Mouse (Mus musculus): ENCODE results near the gene Ttll5. TPM values are rescaled to one million over a fixed set of nuclear protein-coding genes. Genes with fewer than 3 reads are reported as not detected.

Gene Ttll5
- total and polyA plus RNA-seq, 3 experiments, result 12.5 to 27.4 (median 26.1) TPM

GRCm38 (mm10) chr12:86014174-86014573, 189.7 kb downstream of the Ttll5 start:
- no peak for DNase-seq

GRCm38 (mm10) chr12:86014621-86015020, 190.2 kb downstream of the Ttll5 start:
- no peak for DNase-seq

GRCm38 (mm10) chr12:86015114-86015513, 190.7 kb downstream of the Ttll5 start:
- no peak for DNase-seq

GRCm38 (mm10) chr12:86017360-86017759, 192.9 kb downstream of the Ttll5 start:
- DNase-seq, result no peak

- no peak for DNase-seq
Measured at GRCm38 (mm10) chr12:86021583-86021982, 197.1 kb downstream of the Ttll5 start.

- DNase-seq, result no peak
Measured at GRCm38 (mm10) chr12:86022282-86022984, 198.0 kb downstream of the Ttll5 start.

- no peak for DNase-seq
Measured at GRCm38 (mm10) chr12:86023081-86023871, 198.8 kb downstream of the Ttll5 start.

GRCm38 (mm10) chr12:86024426-86024825, 200.0 kb downstream of the Ttll5 start:
- peak; percentile 23 for DNase-seq

GRCm38 (mm10) chr12:86025480-86025879, 201.0 kb downstream of the Ttll5 start:
- no peak for DNase-seq

GRCm38 (mm10) chr12:86027000-86027399, 202.5 kb downstream of the Ttll5 start:
- no peak for DNase-seq

GRCm38 (mm10) chr12:86027747-86028146, 203.3 kb downstream of the Ttll5 start:
- no peak for DNase-seq

GRCm38 (mm10) chr12:86030932-86031331, 206.5 kb downstream of the Ttll5 start:
- DNase-seq, result no peak

GRCm38 (mm10) chr12:86035586-86035985, 211.1 kb downstream of the Ttll5 start:
- DNase-seq, result no peak

GRCm38 (mm10) chr12:86036368-86037166, 212.1 kb downstream of the Ttll5 start:
- DNase-seq, result no peak

GRCm38 (mm10) chr12:86037235-86037921, 212.9 kb downstream of the Ttll5 start:
- no peak for DNase-seq

GRCm38 (mm10) chr12:86039078-86039477, 214.6 kb downstream of the Ttll5 start:
- DNase-seq, result no peak

GRCm38 (mm10) chr12:86039751-86040150, 215.3 kb downstream of the Ttll5 start:
- no peak for DNase-seq

- DNase-seq, result no peak
Measured at GRCm38 (mm10) chr12:86046141-86046540, 221.7 kb downstream of the Ttll5 start.

GRCm38 (mm10) chr12:86046776-86047175, 222.3 kb downstream of the Ttll5 start:
- DNase-seq, result no peak

GRCm38 (mm10) chr12:86047376-86047775, 222.9 kb downstream of the Ttll5 start:
- DNase-seq, result no peak

GRCm38 (mm10) chr12:86049813-86050212, 225.4 kb downstream of the Ttll5 start:
- no peak for DNase-seq

- DNase-seq, result no peak
Measured at GRCm38 (mm10) chr12:86051477-86051876, 227.0 kb downstream of the Ttll5 start.
